Mouse (Mus musculus) activated CD4-positive, CD25-positive, alpha-beta regulatory T cell, adult 4 months (primary cell): ENCODE measurements around the gene Hoxc11. TPM values are rescaled to one million over a fixed set of nuclear protein-coding genes. Genes with fewer than 3 reads are reported as not detected.

ENCODE experiments used
- ATAC-seq: one replicate; pipeline ENCODE4 v1.8.0; 2017
- polyA plus RNA-seq, 2 experiments: library from polyadenylated mRNA; unstranded; fragments of 100-300 nt; shearing (Covaris generic); gene quantifications; one replicate each; pipeline ENCODE4 v1.2.1; 2017

Hoxc11 gene
- polyA plus RNA-seq, 2 experiments from 2014 or later: not detected

DNA sequence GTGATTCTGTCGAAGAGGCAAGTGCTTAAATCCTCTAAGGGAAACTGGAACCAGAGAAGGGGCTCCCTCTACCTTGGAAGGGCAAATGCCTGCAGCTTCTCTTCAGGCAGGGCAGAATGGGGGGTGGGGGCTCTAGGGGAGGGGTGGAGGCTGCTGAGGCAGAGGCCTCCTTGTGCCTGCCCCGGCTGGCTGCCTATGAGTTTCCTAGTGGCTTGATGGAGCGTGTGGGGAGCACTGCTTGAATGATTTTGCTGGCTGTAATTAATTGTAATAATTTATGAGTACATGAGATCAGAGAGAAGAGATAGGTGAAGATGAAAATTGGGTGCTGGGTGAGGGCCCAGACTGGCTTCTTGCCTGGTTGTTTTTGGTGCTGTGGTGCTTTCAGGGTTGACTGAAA is 30.7 kb downstream of the Hoxc11 start:
- no peak for ATAC-seq

DNA sequence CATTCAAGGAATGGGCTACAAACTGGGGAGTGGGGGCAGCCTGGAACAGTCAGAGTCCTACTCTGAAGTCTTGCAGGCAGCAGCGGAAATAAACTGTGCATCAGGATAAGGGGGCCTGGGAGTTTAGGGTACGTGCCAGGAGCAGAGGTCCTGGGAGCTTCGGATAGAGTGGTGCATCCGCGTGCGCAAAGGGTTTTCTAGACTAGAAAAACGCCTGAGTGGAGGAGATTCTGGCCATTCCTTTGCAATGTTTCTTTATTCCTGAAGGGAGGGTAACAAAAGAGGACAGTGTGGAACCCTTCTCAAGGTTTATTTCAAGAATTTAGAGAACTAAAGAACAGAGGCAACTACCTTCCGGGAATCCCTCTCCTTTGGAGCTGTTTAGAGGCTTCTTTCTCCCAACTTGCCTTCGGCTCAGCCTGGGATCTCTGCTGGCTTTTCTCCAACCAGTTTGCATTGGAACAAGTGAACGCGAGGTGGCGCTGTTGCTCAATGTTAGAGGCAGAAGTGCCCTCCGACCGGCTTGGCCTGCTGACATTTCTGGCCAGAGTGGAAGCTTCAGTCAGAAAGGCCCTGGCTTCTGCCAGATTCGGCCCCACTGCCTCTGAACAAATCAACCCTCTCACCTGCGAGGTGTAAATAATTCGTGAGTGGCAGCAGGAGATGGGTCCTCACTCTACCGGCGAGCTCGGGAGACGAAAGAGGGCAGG is 33.1 kb downstream of the Hoxc11 start:
- peak; percentile 65 for ATAC-seq

DNA sequence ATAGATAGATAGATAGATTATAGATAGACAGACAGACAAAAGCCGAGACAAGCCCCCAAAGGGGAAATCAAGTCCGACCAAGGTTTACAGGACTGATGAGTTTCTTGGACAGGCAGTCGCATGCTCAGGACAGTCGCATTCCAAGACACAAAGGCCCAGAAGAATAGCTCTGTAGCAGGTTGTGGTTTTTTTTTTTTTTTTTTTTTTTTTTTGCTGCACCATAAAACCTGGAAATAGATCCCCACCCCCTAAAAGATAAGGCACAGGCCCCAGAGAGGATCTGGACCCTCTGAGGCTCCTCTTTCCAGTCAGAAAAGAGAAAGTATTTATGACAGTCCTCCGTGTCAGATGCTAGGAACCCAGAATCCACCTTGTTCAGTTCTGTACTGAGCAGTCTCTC is 33.9 kb downstream of the Hoxc11 start:
- no peak for ATAC-seq

DNA sequence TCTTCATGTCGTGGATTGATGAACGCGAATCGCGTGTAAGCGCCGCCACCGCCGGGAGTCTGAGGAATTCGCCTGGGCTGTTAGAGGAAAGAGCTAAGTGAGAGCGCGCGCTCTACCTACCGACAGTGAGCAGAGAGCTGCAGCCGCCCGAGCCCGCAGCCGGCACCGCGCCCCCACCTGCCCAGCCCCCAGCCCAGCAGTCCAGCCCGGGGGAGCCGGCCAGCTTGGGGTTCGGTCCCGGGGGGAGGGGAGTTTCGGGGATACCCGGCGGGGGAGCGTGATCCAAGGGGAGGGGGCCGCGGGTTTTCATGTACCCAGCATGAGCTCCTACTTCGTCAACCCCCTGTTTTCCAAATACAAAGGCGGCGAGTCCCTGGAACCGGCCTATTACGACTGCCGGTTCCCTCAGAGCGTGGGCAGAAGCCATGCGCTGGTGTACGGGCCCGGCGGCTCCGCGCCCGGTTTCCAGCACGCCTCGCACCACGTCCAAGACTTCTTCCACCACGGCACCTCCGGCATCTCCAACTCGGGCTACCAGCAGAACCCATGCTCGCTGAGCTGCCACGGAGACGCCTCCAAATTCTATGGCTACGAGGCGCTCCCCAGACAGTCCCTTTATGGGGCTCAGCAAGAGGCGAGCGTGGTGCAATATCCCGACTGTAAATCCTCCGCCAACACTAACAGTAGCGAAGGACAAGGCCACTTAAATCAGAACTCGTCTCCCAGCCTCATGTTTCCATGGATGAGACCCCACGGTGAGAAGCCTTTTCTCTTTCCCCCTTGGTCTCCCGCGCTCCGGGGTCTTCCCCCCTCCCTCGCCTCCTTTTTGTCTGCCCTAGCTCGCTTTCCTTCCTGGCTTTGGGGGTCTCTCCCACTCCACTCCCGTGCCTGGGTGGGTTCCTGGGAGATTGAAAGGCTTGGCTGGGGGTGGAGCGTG is 36.5 kb downstream of the Hoxc11 start, which contains the start of gene Hoxc8:
Gene Hoxc8 (plus strand): TSS at position 147 of the 937 bp plus-strand sequence.
- ATAC-seq: no peak

DNA sequence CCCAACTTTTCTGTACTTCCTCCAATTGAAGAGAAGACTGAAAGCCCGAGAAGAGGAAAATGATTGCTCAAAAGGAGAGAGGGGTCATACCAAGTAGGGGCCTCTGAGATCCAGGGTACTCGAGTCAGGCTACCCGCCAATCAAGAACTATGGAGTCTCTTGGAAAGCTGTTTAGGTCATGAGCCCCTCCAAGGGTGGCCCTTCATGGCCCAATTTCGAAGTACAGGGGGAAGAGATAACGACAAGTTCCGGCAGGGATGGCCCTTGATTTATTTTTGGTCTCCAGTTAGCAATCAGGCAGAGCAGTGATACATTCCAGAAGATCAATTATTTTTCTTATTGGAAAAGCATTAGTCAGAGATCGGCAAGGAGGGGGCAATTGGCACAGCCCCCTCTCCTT is 37.6 kb downstream of the Hoxc11 start:
- no peak for ATAC-seq

DNA sequence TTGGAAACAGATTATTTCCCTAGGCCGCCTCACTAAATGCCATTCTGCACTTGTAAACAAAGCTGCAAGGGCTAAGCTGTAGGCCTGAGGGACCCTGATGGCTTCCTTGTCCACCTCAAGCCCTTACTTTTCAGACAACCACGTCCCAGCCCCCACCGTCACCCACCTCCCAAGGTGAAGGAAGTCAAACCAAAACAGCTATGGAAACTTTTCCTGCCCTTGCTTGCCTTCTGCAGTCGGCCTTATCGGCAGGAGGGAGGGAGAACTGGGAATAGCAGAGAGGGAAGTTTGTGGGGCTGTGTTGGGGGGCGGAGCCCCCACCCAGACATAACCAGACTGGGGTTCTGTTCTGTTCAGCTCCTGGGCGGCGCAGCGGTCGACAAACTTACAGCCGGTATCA is 38.0 kb downstream of the Hoxc11 start:
- no peak for ATAC-seq

DNA sequence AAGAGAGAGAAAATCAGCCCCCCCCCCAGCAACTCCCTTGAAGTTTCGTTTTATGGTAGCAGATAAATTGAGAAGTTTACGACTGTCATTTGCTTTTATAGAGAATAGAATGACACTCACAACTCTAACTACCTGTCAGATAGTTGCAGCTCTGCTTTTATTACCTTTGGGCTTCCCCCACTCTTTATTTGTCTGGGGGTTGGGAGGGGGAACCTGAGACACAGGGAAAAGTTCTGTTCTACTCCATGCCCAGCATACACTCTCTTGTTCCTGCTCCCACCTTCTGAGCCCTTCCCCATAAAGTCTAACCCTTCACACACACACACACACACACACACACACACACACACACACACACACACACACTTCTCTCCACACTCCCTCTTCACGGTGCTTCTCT is 38.6 kb downstream of the Hoxc11 start:
- no peak for ATAC-seq

DNA sequence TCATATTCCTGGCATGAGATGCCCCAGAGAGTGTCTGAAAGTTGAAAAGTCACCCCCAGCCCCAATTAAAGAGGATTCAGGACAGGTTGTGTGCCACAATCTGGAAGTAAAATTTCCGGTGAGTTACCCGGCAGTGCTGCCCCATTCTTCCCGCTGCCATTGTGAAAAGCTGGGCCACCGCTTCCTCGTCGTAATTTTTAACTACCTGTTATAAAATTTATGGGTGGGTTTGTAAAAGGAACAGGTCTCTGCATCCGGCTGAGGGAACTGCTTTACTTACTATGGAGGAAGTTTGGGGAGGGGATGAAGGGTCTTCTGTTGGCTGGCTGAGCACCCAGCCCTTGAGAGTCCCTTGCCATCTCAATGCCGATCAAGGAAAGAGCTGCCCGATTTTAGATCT is 42.3 kb downstream of the Hoxc11 start:
- no peak for ATAC-seq

DNA sequence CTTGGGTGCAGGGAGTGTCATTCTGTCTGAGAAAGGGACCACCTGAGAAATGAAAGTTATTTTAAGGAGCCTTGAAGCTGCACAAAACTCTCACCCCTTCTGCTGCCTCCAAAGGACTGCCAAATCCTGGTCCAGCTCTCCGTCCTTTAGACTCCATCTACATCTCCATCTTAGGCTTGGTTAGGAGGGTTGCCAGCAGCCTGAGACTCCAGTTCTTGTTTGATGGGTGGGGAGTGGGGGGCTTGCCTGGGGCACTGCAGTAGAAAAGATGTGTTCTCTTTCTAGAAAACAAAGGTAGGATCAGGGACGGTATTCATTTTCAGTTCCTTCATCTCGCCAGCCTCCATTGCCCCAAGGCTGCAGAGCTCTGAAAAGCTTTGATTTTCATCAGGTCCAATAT is 43.2 kb downstream of the Hoxc11 start:
- no peak for ATAC-seq

DNA sequence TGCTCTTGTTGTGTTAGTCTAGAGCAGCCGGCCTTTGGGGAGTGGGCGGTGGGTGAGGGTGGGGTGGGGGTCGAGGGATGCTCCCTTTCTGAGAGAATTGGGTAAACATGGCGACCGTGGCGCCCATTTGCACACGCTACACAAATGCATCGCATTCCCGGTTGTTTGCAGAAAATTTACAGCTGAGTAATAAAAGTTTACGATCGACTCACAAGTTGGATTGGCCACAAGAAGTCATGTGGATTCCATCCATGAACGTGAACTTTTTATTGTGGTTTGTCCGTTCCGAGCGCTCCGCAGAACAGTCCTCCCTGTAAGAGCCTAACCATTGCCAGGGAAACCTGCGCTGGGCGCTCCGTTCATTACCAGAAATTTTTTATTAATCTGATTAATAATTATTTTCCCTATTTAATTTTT is 43.7 kb downstream of the Hoxc11 start, which contains the start of gene Hoxc6:
Gene Hoxc6 (plus strand): TSS at position 319 of the 417 bp plus-strand sequence.
- no peak for ATAC-seq

DNA sequence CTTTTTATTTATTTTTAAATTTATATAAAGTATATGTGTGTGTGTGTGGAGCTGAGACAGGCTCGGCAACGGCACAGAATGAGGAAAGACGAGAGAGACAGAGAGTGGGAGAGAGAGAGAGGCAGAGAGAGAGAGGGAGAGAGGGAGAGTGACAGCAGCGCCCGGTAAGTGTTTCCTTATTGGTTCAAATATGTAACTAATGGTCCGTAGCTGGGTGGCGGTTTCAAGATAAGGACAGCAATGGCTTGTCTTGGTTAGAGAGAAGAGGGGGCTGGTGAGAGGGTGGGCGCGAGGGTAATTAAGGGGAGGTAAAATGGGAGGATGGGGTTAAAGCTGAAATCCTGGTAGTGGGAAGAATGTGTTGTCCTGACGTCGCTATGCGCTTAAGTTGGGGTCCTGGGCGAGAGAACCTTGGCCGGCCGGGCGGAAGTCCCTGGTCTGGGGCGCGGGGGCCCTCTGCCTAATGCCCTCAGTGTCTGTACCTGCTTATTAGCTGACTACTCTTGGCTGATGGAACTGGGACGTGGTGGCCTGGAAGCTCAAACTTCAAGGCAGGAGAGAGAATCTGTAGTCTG is 44.5 kb downstream of the Hoxc11 start:
- peak; percentile 10 for ATAC-seq

DNA sequence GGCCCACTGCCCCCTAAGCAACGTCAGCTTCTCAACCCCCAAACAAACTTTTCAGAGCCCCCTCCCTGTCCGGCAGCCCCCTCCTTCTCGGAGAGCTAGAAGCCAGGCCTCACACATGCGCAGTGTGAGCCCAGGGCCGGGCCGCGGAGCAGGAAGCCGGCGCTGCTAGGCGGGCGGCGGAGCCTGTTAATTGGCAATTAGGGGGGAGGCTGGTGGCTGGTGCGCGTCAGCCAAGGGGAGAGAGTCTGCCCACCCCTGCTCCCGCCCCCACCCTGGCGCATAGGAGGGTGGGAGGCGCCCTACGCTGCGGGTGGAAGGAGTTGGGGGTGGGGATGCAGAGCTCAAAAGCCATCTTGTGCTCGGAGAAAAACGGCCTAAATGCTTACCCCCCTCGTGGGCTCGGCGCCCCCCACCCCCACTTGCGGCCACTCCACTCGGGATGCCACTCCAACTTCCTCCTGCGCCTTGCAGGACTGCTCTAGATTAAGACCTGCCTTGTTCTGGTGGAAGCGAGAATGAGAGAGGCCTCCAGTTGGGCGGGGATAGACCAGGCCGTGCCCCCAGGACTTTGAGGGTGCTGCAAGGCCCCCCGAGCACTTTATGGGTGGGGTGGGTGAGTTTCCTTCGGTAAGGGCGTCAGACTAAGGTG is 45.1 kb downstream of the Hoxc11 start:
- peak; percentile 84 for ATAC-seq

DNA sequence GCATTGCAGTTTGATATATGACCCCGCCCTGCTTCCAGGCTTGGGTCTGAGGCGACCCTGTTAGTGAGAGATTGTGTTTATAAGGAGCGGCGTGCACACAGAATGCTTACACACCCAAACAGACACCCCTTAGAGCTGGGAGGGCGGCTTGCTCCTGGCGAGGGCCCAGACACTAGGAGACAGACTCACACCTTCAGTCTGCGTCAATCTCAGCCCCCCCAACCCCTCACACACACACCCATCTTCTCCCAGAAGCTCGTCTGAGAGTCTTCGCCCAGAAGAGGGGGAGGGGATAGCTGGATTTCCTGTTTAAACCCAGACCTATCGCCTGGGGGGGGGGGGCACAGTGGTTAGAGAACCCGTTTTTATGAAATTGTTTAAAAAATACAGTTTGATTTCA is 45.7 kb downstream of the Hoxc11 start:
- no peak for ATAC-seq

DNA sequence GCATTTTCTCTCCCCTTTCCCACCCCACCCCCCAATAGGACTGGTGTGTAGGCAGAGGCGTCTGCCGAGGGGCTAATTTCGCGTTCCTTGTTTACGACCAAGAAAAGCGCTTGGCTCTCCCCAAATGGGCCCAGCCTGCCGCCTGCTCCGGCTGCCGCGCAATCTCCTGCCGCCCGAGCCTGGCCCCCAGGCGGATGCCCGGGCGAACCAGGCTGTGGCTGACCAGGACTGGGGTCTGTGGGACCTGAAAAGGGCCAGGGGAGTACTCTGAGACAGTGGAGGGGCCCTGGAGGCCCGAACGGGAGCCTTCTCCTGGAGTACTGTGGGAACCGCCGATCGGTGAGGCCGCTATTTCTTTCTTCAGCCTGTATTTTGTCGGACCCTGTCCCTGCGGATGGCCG is 46.3 kb downstream of the Hoxc11 start:
- ATAC-seq: no peak

DNA sequence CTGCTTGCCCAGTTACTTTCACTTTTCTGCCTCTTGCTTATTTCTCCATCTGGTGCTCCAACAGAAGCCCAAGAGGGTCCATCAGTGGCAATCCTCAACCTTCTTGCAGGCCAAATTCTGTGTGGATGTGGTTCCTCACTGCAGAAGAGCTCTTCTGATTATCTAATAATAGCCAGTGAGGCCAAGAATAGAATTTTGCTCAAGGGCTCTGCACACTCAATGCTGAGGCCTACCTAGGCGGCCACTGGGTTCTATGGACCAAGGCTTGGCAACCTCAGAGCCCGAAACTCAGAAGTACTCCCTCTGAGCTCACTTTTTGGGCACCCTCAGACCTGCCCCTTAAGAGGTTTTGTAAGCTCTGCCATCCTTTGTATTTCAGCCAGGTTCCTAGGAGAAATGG is 47.1 kb downstream of the Hoxc11 start:
- no peak for ATAC-seq

DNA sequence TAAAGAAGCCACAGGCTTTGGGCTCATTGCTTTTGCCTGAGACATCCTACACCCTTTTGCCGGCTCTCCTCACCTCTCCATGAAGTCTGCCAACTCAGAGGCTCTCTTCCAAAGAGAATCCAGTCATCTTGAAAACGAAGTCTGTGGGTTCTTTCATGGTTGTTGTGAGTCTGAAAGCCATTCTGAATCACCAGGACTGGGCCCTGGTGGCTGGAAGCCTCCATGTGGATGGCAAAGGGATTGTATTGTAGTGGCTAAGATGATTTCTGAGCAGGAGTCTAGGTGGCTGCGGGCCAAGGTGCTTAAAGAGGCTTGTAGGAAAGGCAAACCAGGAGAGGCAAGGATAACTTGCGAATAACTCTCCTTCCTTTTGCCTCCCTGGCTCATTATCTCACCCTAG is 47.9 kb downstream of the Hoxc11 start:
- ATAC-seq: no peak

DNA sequence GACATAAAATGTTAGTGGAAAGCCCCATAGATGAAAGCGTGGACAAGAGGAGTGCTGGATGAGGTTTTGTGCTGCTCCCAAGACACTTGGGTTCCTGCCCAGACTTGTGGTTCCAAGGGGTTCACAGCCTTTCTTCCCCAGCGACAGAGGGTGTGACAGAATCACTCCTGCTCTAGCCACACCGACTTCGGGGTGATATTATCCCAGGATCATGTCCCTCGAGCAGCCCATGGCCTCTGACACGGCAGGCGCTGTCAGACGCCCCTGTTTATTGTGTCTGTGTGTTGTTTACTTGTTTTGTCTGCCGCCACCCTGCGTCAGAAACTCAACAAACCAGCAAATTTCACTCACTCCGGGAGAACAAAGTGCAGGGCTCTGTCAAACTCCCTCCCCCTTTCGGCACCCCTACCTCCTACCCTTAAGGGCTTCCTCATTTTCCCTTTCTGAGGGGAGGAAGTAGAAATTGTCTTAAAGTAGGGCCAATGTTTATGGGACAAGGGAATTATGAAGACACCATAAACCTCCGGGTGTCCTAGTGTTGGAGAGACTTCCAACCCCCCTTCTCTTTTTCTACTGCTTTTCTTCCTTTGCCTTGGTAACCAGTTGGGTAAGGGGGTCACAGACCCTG is 48.7 kb downstream of the Hoxc11 start:
- ATAC-seq: no peak

DNA sequence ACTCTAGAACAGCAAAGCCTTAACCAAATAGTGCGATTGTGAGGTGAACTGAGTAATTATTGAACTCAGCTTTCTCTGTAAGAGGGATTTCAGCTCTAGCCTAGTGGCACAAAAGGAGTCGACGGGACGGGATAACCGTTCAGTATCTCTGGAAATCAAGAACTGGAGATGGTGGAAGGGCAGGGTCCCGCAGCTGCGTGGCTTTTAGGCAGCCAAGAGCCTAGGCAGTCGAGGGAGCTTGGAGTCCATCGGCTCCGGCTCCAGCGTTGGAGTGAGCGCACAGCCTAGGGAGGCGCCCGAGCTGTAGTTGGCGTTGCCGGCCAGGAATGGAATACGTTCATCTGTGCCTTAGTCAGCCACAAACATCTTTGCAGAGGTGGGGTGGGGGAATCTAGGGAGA is 51.1 kb downstream of the Hoxc11 start:
- ATAC-seq: no peak

DNA sequence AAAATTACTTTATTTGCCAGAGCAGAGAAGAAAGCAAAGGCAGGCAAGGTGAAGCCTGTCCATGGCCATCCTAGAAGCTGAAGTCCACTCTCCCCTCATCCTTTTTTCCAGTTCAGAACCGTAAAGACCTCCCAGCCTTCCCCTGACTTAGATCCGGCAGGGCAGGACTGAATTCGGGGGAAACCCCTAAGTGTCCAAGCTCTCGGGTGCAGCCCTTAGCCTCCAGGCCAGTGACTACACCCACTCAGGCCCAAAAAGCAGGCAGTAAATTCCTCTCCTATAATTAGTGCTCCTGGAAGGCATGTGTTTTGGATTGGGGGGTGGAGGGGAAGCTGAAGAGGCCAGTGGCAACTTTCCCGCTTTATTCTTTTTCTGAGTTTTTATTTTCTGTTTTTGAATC is 51.6 kb downstream of the Hoxc11 start:
- ATAC-seq: no peak

DNA sequence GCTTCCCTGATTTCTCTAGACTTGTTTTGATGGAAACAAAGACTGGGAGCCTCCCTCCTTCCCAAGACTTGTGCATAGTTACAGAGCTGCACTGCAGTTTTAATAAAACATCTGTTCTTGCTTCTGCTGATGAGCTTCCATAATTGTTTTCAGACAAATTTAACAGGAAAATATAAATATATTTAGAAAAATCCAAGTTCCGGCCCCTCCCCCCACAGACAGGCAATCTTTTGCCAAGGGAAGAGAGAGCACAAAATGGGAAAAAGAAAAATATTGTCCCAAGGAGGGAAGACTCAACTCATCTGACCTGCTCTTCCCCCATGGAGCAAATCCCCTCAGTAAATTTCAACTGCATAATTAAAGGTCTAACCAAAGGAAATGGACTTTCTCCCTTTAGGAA is 52.1 kb downstream of the Hoxc11 start:
- no peak for ATAC-seq
